Mouse (Mus musculus) cortical plate, adult 2 months (tissue): Measurements from ENCODE around the gene Arid3a. TPM values are rescaled to one million over a fixed set of nuclear protein-coding genes. Genes with fewer than 3 reads are reported as not detected.
A peak's percentile ranks its signal among the peaks of the same experiment; 100 is the strongest.

ENCODE experiments used
- H3K27ac ChIP-seq: fragments of 200-500 bp; 2 replicates; pipeline ENCODE4 v1.5.1; 2012; ENCODE audit warnings: low read length, control low read depth, inconsistent platforms; ENCODE audit not compliant: insufficient read depth
- H3K4me1 ChIP-seq: fragments of 200-500 bp; 2 replicates; pipeline ENCODE4 v1.6.1; 2011; ENCODE audit warnings: low read length; ENCODE audit not compliant: control insufficient read depth, insufficient read depth
- H3K4me3 ChIP-seq: fragments of 200-500 bp; 2 replicates; pipeline ENCODE4 v1.5.1; 2011; ENCODE audit warnings: mild to moderate bottlenecking, low read length, control low read depth; ENCODE audit not compliant: insufficient read depth
- CTCF ChIP-seq: fragments of 200-500 bp; IDR thresholded peaks from 2 replicates; pipeline ENCODE4 v1.5.1; 2011; ENCODE audit warnings: mild to moderate bottlenecking, control low read depth, low read length; ENCODE audit not compliant: insufficient read depth; ENCODE audit errors: extremely low read depth
- POLR2A ChIP-seq: fragments of 200-500 bp; IDR thresholded peaks from 2 replicates; pipeline ENCODE4 v1.6.1; 2011; ENCODE audit warnings: mild to moderate bottlenecking, low read length, control low read depth; ENCODE audit not compliant: insufficient read depth; ENCODE audit errors: extremely low read depth
- polyA plus RNA-seq: library from polyadenylated mRNA; depleted of rRNA; stranded (reverse); fragments of >200 nt; gene quantifications from 2 replicates; pipeline ENCODE4 v1.2.3, GENCODE M21; 2012

Gene Arid3a
- polyA plus RNA-seq, 1 experiment: 3.1 TPM

DNA sequence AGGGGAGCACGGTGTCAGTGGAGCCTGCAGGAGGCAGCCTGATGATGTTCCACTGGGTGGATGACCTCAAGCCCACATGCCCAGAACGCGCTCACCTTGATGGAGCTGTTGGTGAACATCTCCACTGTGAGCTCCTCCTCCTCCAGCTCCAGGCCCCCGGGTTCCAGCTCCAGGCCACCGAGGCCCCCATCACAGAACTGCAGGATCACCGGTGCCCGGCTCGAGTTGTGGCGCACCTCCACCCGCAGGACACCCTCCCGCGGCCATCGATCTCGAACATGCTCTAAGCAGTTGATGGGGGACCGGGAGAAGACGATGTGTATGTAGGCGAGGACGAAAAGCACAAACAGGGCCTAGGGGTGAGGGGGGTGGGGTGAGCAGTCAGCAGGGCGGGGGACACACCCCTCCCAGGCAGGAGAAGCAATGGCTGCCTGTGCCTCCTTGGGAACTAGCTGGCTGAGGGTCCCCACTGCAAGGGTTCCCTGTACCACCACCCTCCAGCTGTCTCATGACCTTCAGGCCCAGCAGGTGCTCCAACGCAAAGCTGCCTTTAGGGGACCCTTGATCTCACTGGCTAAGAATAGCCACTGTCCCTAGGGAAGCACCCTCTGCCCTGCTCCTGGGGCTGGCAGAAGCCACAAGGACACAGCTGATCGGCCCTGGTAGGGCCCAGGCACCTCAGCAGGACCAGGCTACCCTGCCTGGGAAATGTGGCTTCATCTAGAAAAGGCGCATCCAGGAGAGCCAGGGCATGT, 52.7 kb downstream of the Arid3a start:
- H3K27ac ChIP-seq: no peak overlapping the region
- H3K4me1 ChIP-seq: peaks cover 1% of the 10 kb centered on the region; the same call in 1 of the 2 replicates
- H3K4me3 ChIP-seq: no peak overlapping the region
- TF ChIP-seq POLR2A (no peak), CTCF (no peak)

DNA sequence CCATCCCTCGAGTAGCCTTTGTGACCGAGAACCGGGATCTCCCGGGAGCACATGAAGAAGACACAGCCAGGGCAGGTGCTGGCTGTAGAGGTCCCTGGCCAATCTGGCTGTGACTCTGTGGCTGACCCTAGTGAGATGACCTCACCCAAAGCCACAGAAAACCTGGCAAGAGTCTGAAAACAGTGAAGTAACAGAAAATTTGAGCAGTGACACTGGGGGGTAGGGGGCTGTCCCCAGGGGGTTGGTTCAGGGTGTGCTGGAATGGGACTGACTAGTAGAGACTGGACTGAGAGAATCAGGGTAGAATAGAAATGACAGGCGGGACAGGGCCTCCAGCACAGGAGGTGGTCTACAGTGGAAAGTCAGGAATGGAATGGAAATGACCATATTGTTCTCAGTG, 56.4 kb downstream of the Arid3a start:
- Histone ChIP-seq H3K4me3 (peak overlapping the region; percentile 89), H3K4me1 (peaks cover 5% of the 10 kb centered on the region), H3K27ac (no peak overlapping the region)
- TF ChIP-seq POLR2A (no peak), CTCF (no peak)

DNA sequence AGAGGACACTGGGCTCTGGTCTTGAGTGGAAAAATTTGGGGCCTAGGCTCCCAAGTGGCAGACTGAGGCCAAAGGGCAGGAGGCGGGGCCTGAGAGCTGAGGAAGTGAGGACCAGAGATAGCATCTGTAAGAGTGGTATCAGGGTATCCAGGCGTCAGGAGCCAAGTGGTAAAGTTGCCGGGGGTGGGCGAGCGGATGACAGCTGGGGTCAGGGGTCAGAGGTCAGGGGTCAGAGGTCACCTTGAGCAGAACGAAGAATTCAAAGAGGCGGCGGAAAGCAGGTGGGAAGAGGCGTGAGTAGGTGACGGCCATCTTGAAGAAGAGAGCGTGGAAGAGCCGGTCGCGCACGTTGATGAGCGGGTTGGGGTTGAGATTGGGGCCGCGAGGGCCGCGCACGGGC, 56.8 kb downstream of the Arid3a start:
- H3K27ac ChIP-seq: no peak overlapping the region; the same call in 1 of the 2 replicates
- H3K4me3 ChIP-seq: peak overlapping the region; percentile 89
- peaks cover 5% of the 10 kb centered on the region for H3K4me1 ChIP-seq
- TF ChIP-seq CTCF (no peak), POLR2A (no peak)

DNA sequence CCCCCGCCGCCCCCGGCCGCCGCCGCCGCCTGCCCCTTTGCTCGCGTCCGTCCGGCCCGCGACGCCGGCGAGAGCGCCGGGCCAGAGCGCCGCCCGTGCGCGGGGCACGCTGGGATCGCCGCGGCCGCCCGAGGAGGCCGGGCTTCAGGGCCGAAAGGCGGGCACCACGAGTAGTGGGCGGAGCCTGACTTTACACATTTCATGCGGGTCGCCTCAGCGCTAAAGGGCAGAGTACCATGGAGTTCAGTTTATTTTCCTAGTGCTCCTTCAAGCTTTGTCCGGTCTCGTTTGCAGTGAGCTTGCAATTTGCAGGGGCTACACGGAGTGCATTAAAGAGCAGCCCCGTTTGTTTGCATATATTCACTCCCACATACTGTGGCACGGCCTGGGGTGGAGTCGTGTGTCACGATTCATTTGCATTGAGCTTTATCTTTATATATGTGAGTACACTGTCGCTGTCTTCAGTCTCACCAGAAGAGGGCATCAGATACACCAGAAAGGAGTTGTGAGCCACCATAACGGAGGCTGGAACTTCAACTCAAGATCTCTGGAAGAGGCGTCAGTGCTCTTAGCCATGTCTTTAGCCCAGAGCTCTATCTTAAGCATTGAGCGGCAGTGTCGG, 57.5 kb downstream of the Arid3a start, which contains the start of gene Tmem259:
TSS of gene Tmem259 (minus strand) at position 136 of the 622 bp plus-strand sequence.
- TF ChIP-seq CTCF (peak; percentile 59; the same call in 1 of the 2 replicates), POLR2A (peak; percentile 34; the same call in 1 of the 2 replicates)
- peak within 1 kb of the TSS; percentile 89 for H3K4me3 ChIP-seq
- peaks cover 5% of the 10 kb centered on the region for H3K4me1 ChIP-seq
- H3K27ac ChIP-seq: peak within 1 kb of the TSS; percentile 37

DNA sequence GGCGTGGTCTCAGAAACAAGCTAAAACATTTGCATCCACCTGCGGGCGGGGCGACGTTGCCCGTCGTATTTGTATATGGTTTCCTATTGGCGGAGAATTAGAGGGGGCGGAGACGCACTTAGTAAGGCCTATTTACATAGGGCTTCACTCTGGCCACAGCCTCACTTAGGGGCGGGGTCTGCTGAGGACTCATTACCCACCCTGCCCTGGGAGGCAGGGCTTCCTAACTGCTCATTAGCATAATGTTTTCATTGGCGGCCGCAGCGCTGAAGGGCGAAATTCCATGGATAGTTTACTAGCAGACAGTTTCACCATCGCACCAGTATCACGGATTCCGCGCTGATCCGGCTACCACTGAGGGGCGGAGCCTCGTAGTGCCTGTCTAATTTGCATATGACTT, 58.0 kb downstream of the Arid3a start:
- Histone ChIP-seq H3K27ac (peak overlapping the region; percentile 37), H3K4me1 (peaks cover 5% of the 10 kb centered on the region), H3K4me3 (peak overlapping the region; percentile 89)
- TF ChIP-seq POLR2A: peak; percentile 52; the same call in 1 of the 2 replicates
- no peak for TF ChIP-seq CTCF

DNA sequence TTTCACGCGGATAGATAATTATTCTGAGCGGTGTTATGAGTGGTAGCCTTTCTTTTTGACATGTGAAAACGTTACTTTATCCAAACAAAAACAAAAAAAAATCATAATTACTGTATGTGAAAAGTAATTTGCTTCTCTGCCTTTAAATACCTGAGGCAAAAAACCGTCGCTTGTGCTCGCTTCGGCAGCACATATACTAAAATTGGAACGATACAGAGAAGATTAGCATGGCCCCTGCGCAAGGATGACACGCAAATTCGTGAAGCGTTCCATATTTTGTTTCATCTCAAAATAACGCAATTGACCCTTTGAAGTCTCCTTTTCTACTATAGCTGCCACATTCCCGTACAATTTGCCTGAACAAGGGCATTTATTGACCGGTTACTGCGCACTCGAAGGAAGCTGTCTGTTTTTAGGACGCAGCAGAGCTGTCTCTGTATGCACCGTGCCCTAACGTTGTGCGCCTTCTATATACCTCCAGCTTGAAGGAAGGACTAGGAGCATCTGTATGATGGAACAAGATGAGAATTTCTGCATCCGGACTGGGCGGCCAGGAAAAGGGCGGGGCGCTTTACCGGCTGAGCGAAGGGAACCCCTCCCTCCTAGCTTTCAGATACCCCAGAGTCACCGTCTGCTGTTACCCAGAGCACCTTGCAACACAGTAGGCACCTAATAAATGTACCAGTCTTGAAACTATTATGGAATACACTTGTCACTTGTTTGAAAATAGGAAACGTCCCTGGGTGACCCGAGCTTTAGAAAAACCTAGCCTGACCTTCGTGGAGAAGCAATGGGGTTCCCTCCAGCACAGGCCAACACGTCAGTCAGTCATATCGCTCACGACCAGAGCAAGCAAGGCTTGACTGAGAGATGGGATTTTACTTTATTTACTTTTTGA, 58.7 kb downstream of the Arid3a start:
- TF ChIP-seq POLR2A (peak; percentile 27; the same call in 1 of the 2 replicates), CTCF (no peak)
- peak overlapping the region; percentile 83 for H3K27ac ChIP-seq
- H3K4me3 ChIP-seq: peak overlapping the region; percentile 89
- peaks cover 5% of the 10 kb centered on the region for H3K4me1 ChIP-seq

DNA sequence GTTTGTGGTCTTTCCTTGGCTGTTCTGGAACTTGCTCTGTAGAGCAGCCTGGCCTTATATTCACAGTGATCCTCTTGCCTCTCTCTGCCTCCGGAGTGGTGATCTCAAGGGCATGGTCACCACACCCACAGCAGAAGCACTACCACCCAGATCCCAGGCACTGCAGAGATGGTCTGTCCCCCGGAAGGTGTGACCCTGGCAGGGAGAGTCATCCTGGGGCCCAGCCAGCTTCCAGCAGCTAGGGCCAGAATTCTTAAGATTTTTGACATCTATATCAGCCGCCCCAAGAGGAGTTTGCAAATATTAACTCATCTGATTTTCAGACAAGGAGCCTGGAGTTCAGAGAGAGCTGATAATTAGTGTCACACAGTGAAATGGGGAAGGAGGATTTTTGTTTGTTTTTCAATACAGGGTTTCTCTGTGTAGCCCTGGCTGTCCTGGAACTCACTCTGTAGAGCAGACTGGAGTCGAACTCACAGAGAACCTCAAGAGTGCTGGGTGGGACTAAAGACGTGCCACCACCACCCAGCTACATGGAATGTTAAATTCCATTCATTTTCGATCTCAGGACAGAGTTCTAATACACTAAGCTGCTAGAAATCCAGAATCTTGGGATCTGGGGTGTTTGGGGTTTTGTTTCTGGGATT, 59.5 kb downstream of the Arid3a start:
- peaks cover 5% of the 10 kb centered on the region for H3K4me1 ChIP-seq
- peak overlapping the region; percentile 83 for H3K27ac ChIP-seq
- TF ChIP-seq CTCF (no peak), POLR2A (no peak)
- H3K4me3 ChIP-seq: peak overlapping the region; percentile 89

DNA sequence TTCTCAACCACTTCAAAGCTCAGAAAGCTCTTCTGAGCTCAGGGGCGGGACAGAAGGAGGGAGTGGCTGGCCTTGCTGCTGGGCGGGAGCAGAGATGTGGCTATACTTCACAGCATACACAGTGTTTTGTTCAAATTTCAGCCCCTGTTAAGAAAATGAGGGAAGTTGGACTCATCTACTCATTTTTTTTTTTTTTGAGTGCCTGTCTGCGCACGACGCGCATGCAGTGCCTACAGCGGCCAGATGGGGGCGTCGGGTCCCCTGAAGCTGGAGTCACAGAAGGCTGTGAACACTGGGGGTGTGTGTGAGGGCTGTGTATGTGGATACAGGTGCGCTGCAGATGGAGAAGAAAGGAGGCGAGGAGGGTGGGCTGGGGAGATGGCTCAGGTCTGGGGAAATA, 60.1 kb downstream of the Arid3a start:
- H3K4me1 ChIP-seq: peaks cover 5% of the 10 kb centered on the region
- no peak overlapping the region for H3K27ac ChIP-seq
- TF ChIP-seq CTCF (peak; percentile 67), POLR2A (no peak)
- no peak overlapping the region for H3K4me3 ChIP-seq
